Comparison of ENCODE assay signal across 22 mouse cellular contexts in the genomic region with DNA sequence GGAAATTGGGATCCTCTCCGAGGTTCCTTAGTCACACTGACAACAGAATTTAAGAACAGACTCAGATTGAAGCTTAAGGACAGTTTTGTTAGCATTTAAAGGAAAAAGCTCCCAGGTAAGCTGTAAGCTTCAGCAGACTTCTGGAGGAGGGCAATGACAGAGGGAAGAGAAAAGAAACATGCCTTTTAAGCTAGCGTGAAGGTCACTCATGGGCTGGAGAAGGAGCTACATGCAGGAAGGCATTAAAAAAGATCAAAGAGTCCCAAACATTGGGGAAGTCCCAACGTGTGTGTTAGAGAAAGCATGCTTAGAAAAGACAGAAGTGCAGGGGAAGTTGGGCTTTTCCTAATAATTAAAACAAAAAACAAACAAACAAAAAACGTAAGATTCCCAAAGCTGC.
"Had no signal": no experiment of that assay in that cellular context is flagged by ENCODE, and none has a peak within 500 bp of the region (broad histone marks: within the 10 kb centered on the region; RNA-seq: fewer than 3 reads in every experiment).

No protein-coding gene starts in this region.

- ATAC-seq: hindbrain, postnatal 0 days; intestine, embryonic 16.5 days had no signal

- H3K27ac ChIP-seq: heart, adult 2 months; heart, embryonic 13.5 days; heart, embryonic 15.5 days; hindbrain, embryonic 13.5 days; hindbrain, embryonic 15.5 days; hindbrain, postnatal 0 days; kidney, embryonic 15.5 days; kidney, postnatal 0 days; limb, embryonic 10.5 days; limb, embryonic 12.5 days had no signal

- H3K27me3 ChIP-seq: heart, embryonic 13.5 days; heart, embryonic 15.5 days; hindbrain, embryonic 13.5 days; hindbrain, embryonic 15.5 days; kidney, embryonic 15.5 days; limb, embryonic 12.5 days had no signal

- H3K36me3 ChIP-seq: heart, embryonic 13.5 days; heart, embryonic 15.5 days; hindbrain, embryonic 13.5 days; hindbrain, embryonic 15.5 days; kidney, embryonic 15.5 days; limb, embryonic 10.5 days; limb, embryonic 12.5 days had no signal

- H3K9me3 ChIP-seq: heart, embryonic 13.5 days; heart, embryonic 15.5 days; hindbrain, embryonic 13.5 days; hindbrain, embryonic 15.5 days; kidney, embryonic 15.5 days; limb, embryonic 10.5 days; limb, embryonic 12.5 days had no signal

- DNase-seq: gastrocnemius, postnatal 14 days; gastrocnemius, postnatal 36 days; heart, postnatal 14 days; heart, postnatal 36 days; kidney, adult 11 months; kidney, adult 2 months; kidney, adult 9 months; kidney, postnatal 14 days; kidney, postnatal 36 days; layer of hippocampus, postnatal 36 days had no signal

- H3K4me3 ChIP-seq: heart, adult 2 months; heart, embryonic 13.5 days; heart, embryonic 15.5 days; hindbrain, embryonic 13.5 days; hindbrain, embryonic 15.5 days; kidney, embryonic 15.5 days; limb, embryonic 10.5 days; limb, embryonic 12.5 days had no signal

- H3K4me1 ChIP-seq: heart, embryonic 13.5 days; heart, embryonic 15.5 days; hindbrain, embryonic 13.5 days; hindbrain, embryonic 15.5 days had no signal

- H3K4me2 ChIP-seq: heart, embryonic 11.5 days; heart, embryonic 13.5 days; heart, embryonic 15.5 days; hindbrain, embryonic 13.5 days; hindbrain, embryonic 15.5 days; kidney, embryonic 15.5 days; limb, embryonic 12.5 days had no signal

- H3K9ac ChIP-seq: heart, embryonic 13.5 days; heart, embryonic 15.5 days; hindbrain, embryonic 13.5 days; hindbrain, embryonic 15.5 days; kidney, embryonic 15.5 days; limb, embryonic 12.5 days had no signal
